In the genomic region with DNA sequence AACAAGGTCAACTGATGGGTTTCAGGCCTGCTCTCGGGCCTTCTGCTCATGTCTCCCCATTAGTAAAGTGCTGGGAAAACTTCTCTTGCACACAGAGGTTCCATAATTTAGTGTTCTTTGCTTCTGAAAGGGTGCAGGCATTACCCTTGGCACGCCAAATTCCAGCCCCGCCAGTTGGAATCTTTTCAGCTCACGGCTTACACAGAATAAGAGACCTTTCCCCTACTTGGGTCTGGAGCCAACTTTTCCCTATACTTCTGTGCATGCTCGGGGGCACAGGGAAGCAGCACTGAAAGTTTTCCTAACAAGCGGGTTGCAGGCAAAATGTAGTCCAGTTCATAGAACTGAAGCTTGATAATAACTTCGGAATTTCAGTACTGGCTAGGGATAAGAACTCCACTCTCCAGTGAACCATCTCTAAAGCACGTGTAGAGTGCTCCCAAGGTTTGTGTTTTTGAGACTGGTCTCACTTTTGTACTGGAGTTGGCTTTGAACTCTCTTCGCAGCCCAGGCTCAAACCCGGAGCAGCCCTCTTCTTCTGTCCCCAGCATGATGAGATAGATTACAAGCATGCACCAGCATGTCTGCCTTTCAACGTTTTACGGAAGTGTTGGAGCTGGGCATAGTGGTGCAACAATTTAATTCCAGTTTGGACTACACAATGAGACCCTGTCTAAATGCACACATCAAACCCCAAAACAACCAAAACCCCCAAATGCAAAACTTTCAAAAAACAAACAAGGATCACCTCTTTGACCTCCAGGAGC, we compare ENCODE assay signal across 8 mouse cellular contexts. TPM values are rescaled to one million over a fixed set of nuclear protein-coding genes. Genes with fewer than 3 reads are reported as not detected.
DNase-seq lines count a peak whose midpoint lies in the region; ATAC-seq lines count a peak whose summit lies in the region.

No protein-coding gene starts in this region.

- peak overlapping the region; percentile 86 for H3K27ac ChIP-seq in kidney, embryonic 15.5 days

- peak overlapping the region; percentile 44 for H3K9ac ChIP-seq in kidney, embryonic 15.5 days

- no peaks in the 10 kb centered on the region for H3K27me3 ChIP-seq in kidney, embryonic 15.5 days

- peak overlapping the region; percentile 75 for H3K4me2 ChIP-seq in kidney, embryonic 15.5 days

- peak overlapping the region; percentile 61 for H3K4me3 ChIP-seq in kidney, embryonic 15.5 days (replicated peaks)

- H3K9me3 ChIP-seq in kidney, embryonic 15.5 days (replicated peaks), result no peaks in the 10 kb centered on the region

- peaks cover 17% of the 10 kb centered on the region for H3K36me3 ChIP-seq in kidney, embryonic 15.5 days

- ATAC-seq in kidney, embryonic 15.5 days (replicated peaks; ENCODE audit: low FRiP score), result peak; percentile 22; the same call in 1 of the 2 replicates

- H3K4me1 ChIP-seq in kidney, embryonic 15.5 days, result peaks cover 22% of the 10 kb centered on the region

- WGBS in kidney, embryonic 15.5 days, result 41% methylated on average over 12 of the region's 12 CpGs

- DNase-seq in right cerebral cortex, adult 18-20 months, result peak; percentile 29
- no peak for DNase-seq in right cerebral cortex, postnatal 25 days
- DNase-seq in cerebellum, adult 11 months, result peak; percentile 51
- DNase-seq in gastrocnemius, postnatal 25 days, result peak; percentile 25
- DNase-seq in lung, postnatal 36 days, result peak; percentile 28
- no peak for DNase-seq in embryo, embryonic 11 days
- no peak for DNase-seq in thymus, postnatal 0 days (ENCODE audit: low spot score)

RNA-seq across cellular contexts. Expression of a gene that starts 0.7 kb away (rescaled TPM):
- total RNA-seq in gastrocnemius, postnatal 25 days (2021), result 10 to 100 TPM; 55.9 to 73.4 TPM
- 22.1 and 24.6 TPM in 2 replicates for polyA plus RNA-seq in kidney, embryonic 15.5 days (2015; fragmentation: Nextera tagmentation; extraction: Ambion mirVana)
- polyA plus RNA-seq in thymus, postnatal 0 days (2015; fragmentation: Nextera tagmentation; extraction: Ambion mirVana), result 8.4 and 10.5 TPM in 2 replicates

RNA-seq across cellular contexts. Expression of a gene that starts 0.8 kb away (rescaled TPM):
- total RNA-seq in gastrocnemius, postnatal 25 days (2021), result 1 to 10 TPM; 8.6 to 9.3 TPM
- 14.6 and 16.8 TPM in 2 replicates for polyA plus RNA-seq in kidney, embryonic 15.5 days (2015; fragmentation: Nextera tagmentation; extraction: Ambion mirVana)
- 11.8 and 13.9 TPM in 2 replicates for polyA plus RNA-seq in thymus, postnatal 0 days (2015; fragmentation: Nextera tagmentation; extraction: Ambion mirVana)

RNA-seq across cellular contexts. Expression of a gene that starts 17.8 kb away (rescaled TPM):
- 10 to 100 TPM; 20.6 to 22.9 TPM for total RNA-seq in gastrocnemius, postnatal 25 days (2021)
- 37.5 and 39.5 TPM in 2 replicates for polyA plus RNA-seq in kidney, embryonic 15.5 days (2015; fragmentation: Nextera tagmentation; extraction: Ambion mirVana)
- polyA plus RNA-seq in thymus, postnatal 0 days (2015; fragmentation: Nextera tagmentation; extraction: Ambion mirVana), result 43.9 and 44.1 TPM in 2 replicates

RNA-seq across cellular contexts. Expression of a gene that starts 54.8 kb away (rescaled TPM):
- total RNA-seq in gastrocnemius, postnatal 25 days (2021), result 10 to 100 TPM in 1 of 2 experiments, 1 to 10 TPM in 1; 8.1 to 10.5 TPM
- polyA plus RNA-seq in kidney, embryonic 15.5 days (2015; fragmentation: Nextera tagmentation; extraction: Ambion mirVana), result 68.4 and 70.7 TPM in 2 replicates
- 62.4 and 63.4 TPM in 2 replicates for polyA plus RNA-seq in thymus, postnatal 0 days (2015; fragmentation: Nextera tagmentation; extraction: Ambion mirVana)

Comparison
In these comparisons a context has a peak if more than half of its experiments do, and no peak if none do; other contexts are left out.
1. DNase-seq: peak in right cerebral cortex, adult 18-20 months (single experiment), cerebellum, adult 11 months (single experiment), gastrocnemius, postnatal 25 days (single experiment) and lung, postnatal 36 days (single experiment); none in right cerebral cortex, postnatal 25 days (single experiment), embryo, embryonic 11 days (single experiment) and thymus, postnatal 0 days (single experiment).